In the genomic region with DNA sequence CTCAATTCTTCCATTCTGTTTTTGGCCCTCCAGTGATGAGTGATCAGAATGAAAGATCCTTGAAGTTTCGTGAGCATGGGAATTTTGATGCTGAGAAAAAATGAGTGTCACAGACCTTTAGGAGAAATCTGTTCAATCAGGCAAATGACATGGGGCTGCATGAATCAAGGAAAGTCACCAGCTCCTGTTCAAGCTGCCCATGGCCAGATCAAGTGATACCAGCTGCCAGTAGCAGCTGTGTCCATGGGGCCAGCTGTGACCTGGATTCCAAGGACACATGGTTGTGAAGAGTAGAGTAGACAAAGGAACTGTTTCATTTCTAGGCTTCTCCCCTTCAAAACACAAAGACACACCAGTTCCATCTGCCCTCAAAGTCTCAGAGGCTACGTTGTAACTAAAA, we compare ENCODE assay signal across 7 mouse cellular contexts.
DNase-seq lines count a peak whose midpoint lies in the region; ATAC-seq lines count a peak whose summit lies in the region.

No protein-coding gene starts in this region.

- H3K27me3 ChIP-seq in heart, embryonic 13.5 days (replicated peaks) = no peaks in the 10 kb centered on the region
- no peaks in the 10 kb centered on the region for H3K27me3 ChIP-seq in embryonic facial prominence, embryonic 14.5 days (replicated peaks; ENCODE audit: control insufficient read depth, insufficient read depth, low read length)
- H3K27me3 ChIP-seq in intestine, embryonic 15.5 days (replicated peaks) = no peaks in the 10 kb centered on the region

- no peak overlapping the region for H3K4me2 ChIP-seq in heart, embryonic 13.5 days
- H3K4me2 ChIP-seq in embryonic facial prominence, embryonic 14.5 days (ENCODE audit: low read depth, low read length) = no peak overlapping the region
- no peak overlapping the region for H3K4me2 ChIP-seq in intestine, embryonic 15.5 days (replicated peaks)

- ATAC-seq in heart, embryonic 13.5 days (ENCODE audit: extremely low read depth, insufficient number of reproducible peaks, low FRiP score, low TSS enrichment) = no peak
- ATAC-seq in embryonic facial prominence, embryonic 14.5 days (ENCODE audit: low read depth) = peak; percentile 65; the same call in 1 of the 2 replicates
- no peak for ATAC-seq in intestine, embryonic 15.5 days

- 45% methylated on average over 2 of the region's 2 CpGs for WGBS in heart, embryonic 13.5 days
- WGBS in embryonic facial prominence, embryonic 14.5 days = 38% methylated on average over 2 of the region's 2 CpGs
- 68% methylated on average over 2 of the region's 2 CpGs for WGBS in intestine, embryonic 15.5 days

- no peak overlapping the region for H3K4me3 ChIP-seq in heart, embryonic 13.5 days
- no peak overlapping the region for H3K4me3 ChIP-seq in embryonic facial prominence, embryonic 14.5 days (ENCODE audit: low read depth, low read length)
- H3K4me3 ChIP-seq in intestine, embryonic 15.5 days (replicated peaks) = no peak overlapping the region

- intact Hi-C loops in heart, postnatal 25 days (cut with DNase I) = no loop called here

- no peaks in the 10 kb centered on the region for H3K9me3 ChIP-seq in heart, embryonic 13.5 days
- no peaks in the 10 kb centered on the region for H3K9me3 ChIP-seq in embryonic facial prominence, embryonic 14.5 days (ENCODE audit: control insufficient read depth, low read length)
- H3K9me3 ChIP-seq in intestine, embryonic 15.5 days = no peaks in the 10 kb centered on the region

- H3K4me1 ChIP-seq in heart, embryonic 13.5 days = peaks cover 76% of the 10 kb centered on the region
- H3K4me1 ChIP-seq in embryonic facial prominence, embryonic 14.5 days (ENCODE audit: control insufficient read depth, insufficient read depth, low read length) = peaks cover 34% of the 10 kb centered on the region
- H3K4me1 ChIP-seq in intestine, embryonic 15.5 days (replicated peaks) = no peaks in the 10 kb centered on the region

- DNase-seq in heart, postnatal 25 days (ENCODE audit: low spot score) = no peak
- DNase-seq in brain, adult 2 months (ENCODE audit: low read depth, low spot score) = peak; percentile 24
- DNase-seq in embryonic facial prominence, embryonic 14.5 days (ENCODE audit: low spot score) = peak; percentile 67
- DNase-seq in kidney, postnatal 10 days = peak; percentile 41
- no peak for DNase-seq in right cerebral cortex, postnatal 36 days (ENCODE audit: low spot score in 2 of 2)

- no peak overlapping the region for H3K9ac ChIP-seq in heart, embryonic 13.5 days
- H3K9ac ChIP-seq in embryonic facial prominence, embryonic 14.5 days (ENCODE audit: low read depth, low read length) = no peak overlapping the region
- no peak overlapping the region for H3K9ac ChIP-seq in intestine, embryonic 15.5 days

- H3K36me3 ChIP-seq in heart, embryonic 13.5 days = no peaks in the 10 kb centered on the region
- no peaks in the 10 kb centered on the region for H3K36me3 ChIP-seq in embryonic facial prominence, embryonic 14.5 days (ENCODE audit: control insufficient read depth, insufficient read depth, low read length)
- no peaks in the 10 kb centered on the region for H3K36me3 ChIP-seq in intestine, embryonic 15.5 days

- peak overlapping the region; percentile 93 for H3K27ac ChIP-seq in heart, embryonic 13.5 days (replicated peaks)
- peak overlapping the region; percentile 78 for H3K27ac ChIP-seq in embryonic facial prominence, embryonic 14.5 days (replicated peaks; ENCODE audit: low read depth, low read length)
- H3K27ac ChIP-seq in intestine, embryonic 15.5 days = no peak overlapping the region

Comparison
In these comparisons a context has a peak if more than half of its experiments do, and no peak if none do; other contexts are left out.
1. DNase-seq: peak in brain, adult 2 months (single experiment), embryonic facial prominence, embryonic 14.5 days (single experiment) and kidney, postnatal 10 days (single experiment); none in heart, postnatal 25 days (single experiment) and right cerebral cortex, postnatal 36 days (0 of 2).